Mouse (Mus musculus) kidney, postnatal 36 days (tissue): ENCODE data around the gene Gse1.
A peak's percentile ranks its signal among the peaks of the same experiment; 100 is the strongest.

Experiments used
- DNase-seq, 2 experiments: peaks; one replicate each; pipeline ENCODE4 v3.0.0; 2021 to 2022; ENCODE audit warnings: mixed read lengths in 2 of 2

Gene Gse1

DNA sequence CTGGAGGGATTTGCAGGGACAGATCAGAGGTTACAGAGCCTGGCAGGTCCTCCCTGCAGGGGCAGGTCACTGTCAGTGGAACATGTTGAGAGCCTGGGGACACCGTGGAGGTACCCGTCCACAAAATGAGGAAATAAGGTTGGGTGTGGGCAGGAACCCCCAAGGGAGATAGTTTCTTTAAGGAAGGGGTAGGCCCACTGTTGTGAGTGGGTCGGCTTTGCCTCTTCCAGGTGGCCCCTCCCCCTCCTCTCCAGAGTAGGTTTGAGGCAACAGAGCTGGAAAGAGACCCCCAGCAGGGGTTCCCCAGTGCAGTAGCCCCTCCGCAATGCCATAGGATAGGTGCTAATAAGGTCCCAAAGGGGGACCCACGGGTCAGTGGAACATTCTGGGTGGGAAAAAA is 274.2 kb downstream of the Gse1 start:
- no peak for DNase-seq

DNA sequence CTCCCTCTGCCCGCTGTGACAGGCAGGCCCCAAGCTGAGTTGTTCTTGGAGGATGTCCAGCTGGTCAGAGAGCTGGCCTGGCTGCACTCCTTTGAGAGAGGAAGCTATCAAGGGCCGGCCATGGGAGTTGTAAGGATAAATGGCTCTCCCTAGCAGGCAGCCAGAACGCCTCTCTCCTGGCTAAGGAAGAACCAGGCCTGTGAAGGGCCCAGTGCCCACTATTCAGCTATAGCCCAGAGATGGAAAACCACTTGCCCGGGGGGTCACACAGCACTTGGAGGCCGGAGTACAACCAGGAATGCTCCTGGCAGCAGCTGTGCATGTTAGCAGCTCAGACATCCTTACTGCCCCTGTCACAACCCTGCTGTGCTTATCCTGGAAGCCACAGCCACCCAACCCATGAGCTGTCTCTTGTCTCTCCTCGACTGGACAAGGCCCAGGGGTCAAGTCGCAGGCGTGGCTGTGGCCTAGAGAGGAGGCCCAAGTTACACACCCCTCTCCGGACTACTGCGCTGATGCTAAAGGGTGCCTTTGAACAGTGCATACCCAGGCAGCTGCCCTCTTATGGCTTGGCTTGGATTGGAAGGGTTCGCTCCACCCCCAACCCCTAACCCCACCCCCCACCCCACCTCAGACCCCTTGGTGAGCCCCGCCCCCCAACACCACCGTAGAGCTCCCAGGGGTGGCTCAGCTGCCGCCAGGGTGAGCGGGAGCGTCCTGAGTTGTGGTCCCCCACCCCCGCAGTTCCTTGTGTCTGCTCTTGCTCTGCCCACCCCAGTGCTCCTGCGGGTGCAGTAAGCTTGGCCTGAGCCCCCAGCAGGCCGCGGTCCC is 276.2 kb downstream of the Gse1 start:
- peak; percentile 84 to 90 for DNase-seq

DNA sequence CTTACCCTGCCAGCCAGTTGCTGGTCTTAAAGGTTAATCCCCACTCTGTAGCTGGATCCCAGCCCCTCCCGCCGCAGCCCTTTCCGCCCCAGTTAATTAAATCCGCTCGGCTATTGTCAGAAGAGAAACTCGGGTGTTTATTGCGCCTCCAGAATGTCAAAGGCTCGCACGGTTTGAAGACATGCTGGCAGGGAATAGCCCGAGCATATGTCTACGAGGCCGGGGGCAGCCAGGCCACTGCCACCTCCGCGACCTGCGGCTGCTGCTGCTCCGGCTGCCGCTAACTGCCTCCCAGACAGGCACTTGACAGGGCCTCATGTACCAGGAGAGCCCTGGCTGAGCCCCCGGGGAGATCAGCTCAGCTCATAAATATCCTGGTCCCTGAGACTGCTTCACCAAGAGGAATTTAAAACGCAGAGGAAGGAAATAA is 276.8 kb downstream of the Gse1 start:
- no peak for DNase-seq

DNA sequence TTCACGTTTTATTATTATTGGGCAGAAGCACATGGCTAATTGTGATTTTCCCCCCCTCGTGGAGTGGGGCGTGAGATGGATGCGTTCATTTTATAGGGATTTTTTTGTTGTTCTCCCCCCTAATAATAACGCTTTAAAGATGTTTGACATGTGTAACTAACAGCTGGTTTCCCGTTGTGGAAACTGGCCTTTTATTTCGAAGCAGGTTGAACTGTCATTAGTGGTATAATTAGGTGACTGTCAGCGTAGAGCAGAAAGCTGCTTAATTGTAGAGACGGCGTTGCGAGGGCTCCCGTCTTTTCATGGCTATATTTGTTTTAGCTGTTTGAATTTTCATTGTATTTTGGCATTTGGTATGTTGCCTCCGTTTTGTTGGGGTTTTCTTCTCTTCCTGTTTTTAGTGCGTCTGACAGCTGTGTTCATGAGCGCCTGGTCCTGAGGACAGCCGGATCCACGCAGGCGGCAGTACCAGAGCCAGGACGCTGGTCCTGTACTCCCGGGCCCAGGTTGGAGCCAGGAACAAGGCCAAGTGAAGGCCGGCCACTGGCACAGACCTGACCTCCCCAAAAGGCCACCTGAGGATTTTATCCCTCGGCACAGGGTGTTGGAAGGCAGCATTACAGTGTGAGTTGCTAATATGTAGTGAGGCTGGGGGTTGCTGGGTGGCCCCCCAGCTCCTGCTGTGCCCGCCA is 277.5 kb downstream of the Gse1 start:
- DNase-seq, result no peak

DNA sequence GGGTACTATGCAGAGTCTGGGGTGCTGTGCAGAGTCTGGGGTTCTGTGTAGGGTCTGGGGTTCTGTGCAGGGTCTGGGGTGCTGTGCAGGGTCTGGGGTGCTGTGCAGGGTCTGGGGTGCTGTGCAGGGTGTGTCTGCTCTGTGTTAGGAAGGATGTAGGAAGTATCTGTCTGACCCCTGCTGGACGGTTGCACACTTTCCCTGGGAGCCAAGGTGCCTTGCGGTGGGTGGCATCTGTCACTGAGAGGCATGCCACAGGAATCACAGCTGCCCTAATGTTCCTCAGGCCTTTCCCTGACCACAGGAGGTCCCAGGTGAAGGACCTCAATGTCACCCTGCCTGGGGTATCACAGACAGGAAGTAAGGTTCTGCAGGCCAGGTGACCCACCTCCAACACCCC is 278.3 kb downstream of the Gse1 start:
- DNase-seq, result no peak

DNA sequence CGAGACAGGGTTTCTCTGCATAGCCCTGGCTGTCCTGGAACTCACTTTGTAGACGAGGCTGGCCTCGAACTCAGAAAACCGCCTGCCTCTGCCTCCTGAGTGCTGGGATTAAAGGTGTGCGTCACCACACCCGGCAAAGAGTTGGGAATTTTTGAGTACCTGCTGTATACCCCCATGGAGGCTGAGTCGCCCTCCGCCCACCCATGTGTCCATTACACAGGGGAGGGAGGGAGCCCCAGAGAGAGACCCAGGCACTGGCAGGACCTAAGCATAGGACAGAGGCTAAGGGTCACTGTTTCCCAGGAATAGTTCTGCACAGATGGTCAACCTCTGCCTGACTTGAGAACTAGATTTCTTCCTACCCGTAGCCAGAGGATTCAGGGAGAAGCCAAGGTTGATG is 279.0 kb downstream of the Gse1 start:
- DNase-seq, result no peak

DNA sequence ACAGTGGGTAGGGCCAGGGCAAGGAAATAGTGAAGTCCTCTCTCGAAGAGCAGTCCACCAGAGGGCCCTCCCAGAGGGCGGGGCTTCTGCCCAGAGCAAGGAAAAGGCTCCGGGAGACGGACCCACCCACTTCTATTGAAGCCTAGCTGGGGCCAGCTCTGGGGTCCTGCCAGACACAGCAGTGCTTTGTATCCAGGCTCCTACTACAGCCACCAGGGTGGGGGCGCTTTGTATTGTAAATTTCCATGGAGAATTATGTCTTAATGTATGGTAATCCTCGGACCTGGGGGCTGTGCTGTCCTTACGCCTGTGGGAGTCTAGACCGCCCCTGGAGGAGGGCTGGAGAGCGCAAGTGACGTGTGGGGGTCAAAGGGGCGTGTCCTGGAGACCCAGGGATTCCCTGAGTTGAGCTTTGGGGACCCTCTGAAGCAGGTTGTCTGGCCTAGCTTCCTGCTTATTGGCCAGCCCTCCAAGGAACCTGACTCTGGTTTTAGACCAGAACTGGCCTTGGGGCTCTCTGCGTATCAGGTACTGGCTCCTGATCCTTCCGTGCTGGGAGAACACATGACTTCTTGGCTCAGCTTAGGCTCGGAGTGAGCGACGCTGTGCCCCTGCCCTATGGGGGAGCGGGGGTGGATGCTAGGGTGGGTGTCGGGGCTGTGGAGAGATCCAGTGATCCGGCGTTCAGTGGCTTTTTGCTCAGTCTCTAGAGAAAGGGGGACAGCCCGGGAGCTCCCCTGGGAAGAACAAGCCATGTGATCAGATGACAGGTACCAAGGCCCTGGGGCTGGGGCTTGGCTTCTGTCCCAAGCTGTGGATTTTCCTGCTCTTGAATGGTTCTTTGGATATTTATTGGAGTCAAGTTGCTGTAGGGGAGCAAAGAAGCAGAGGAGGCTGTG is 281.1 kb downstream of the Gse1 start:
- DNase-seq, result no peak

DNA sequence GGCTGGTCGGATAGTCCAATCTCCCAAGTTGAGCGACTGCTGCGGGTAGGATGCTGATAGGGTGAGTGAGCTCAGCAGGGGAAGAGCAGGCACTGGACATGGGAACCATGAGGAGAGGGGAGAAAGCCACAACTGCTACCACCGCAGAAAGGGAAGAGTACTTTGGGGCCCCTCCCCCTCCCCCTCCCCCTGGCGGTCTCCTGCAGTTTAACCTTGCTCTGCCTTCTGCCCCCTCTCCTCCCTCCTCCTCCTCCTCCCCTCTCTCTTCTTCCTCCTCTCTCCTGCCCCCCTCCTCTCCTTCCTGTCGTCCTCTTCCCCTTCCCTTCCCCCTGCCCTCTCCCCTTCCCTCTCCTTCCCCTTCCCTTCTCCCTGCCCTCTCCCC is 281.8 kb downstream of the Gse1 start:
- DNase-seq, result no peak

DNA sequence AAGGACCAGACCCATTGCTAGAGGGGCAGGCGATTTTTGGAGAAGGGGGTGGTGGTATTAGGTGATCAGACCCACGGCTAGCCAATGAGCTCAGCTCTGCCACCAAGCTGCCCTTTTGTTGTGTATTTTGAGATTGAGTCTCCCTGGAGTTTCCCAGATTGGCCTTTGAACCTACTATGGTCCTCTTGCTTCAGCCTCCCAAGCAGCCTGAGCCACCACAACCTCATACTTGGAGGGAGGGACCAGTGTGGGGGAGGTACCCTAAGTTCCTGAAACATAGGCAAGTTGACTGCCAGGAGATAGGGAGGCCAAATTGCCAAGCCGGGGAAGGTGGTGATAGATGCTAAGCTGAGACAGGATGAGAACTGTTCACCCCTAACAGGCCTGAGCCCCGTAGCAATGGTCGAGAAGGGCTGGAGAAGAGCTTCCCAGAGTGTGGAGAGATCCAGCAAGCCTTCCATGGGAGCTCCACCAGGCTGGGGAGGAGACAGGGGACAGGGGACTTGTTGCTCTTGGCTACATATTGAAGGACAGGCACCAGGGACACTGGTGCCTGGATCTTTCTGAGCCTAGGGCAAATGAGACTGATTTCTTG is 282.7 kb downstream of the Gse1 start:
- DNase-seq, result no peak

DNA sequence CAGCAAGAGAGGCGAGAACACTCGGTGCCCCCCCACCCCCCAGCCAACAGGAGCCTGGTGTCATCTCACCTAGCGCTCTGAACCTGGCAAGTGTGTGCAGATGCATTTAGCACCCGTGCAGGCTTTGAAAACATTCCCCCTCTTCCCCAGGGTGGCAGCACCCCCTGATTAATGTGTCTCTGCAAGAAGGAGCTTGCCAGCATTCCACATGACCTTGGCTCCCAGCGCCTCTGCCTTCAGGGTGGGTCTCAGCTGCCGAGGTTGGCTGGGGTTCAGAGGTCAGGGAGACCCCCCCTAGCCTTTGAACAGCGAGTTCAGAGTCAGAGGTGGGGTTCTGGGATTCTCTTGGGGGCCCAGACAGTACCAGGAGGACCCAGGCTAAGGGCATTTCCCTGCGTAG is 283.5 kb downstream of the Gse1 start:
- no peak for DNase-seq

DNA sequence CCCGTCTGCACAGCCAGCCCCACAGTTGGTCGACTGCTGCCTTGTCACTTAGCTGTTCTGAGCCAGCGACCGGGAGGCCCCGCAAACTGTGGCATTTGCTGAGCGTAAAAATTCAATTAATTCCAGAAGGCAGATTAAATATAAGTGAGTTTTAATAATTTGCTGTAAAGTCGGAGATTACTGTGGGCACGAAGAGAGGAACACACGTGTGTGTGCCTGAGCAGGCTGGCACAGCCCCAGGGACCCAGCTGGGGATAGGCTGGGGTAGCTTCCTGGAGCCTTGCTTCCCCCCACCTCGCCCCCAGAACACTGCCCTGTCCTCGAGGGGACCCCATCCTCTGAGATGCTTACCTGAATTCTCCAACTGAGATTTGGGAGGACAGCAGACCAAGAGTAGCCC is 284.1 kb downstream of the Gse1 start:
- no peak for DNase-seq

DNA sequence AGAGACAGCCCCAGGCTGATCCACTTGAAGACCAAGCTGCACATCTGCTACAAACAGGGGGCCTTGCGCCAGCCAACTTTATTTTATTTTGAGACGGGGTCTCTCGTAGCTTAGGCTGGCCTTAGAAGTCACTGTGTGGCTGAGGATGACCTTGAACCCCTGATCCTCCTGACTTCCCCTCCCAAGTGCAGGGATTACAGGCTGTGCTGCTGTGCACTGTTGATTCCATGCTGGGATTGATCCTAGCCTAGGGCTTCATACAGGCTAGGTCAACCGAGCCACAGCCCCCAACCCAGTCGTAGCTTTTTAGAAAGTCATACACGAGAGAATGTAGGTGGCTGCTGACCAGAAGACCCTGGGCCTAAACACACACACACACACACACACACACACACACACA is 284.9 kb downstream of the Gse1 start:
- no peak for DNase-seq

DNA sequence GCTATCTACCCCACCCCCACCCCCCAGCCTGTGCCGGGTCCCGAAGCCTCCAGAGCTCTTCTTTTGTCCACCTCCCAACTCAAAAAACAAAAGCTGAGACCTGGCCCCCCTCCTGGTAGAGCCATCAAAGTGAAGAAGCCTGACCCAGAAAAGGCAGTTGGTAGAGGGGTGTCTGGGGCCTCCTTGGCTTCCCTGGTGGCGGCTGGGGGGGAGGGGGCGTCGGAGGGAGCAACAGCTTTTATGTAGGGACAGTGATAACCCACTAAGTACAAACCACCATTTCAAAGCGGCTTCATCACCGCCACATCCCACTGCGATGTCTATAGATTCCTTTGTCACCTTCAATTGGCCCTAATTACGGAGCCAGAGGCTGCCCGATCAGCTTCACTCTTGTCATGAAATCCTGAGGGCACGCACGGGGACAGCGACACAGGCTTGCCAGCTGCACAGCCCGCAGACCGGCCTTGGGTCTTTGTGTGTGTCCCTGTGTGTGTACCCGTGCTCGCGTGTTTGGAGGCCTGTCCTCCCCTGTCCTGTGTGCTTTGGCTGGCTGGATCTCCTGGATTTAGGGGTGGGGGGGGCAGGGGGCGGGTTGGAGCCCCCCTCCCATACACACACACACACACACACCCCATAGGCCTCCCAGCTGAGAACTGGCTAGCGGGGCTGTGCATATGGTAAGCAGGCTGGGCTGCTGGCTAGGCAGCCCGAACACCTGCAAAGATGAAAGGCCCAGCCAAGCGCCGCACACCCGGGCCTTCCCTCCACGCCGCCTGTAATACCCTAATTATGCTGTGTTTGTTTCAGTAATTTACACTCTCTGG is 285.6 kb downstream of the Gse1 start:
- no peak for DNase-seq

DNA sequence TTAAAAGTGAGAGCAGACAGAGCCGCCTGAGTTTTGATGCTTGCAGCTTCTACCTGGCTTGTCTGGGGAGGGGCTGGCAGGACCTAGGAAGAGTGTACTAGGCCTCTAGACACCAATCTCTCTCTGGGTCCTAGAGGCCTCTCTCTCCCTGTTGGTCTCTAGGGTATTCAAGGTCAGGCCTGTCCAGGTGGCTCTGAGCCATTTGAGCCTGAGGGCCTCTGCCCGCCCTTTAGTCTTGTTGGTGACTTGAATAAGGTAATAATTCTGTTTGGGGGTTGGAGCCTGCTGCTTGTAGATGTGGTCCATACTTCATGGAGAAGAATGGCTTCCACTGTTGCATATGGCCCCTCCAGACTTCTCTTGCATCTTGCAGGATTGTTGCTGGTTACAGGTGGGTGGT is 287.0 kb downstream of the Gse1 start:
- DNase-seq, result no peak

DNA sequence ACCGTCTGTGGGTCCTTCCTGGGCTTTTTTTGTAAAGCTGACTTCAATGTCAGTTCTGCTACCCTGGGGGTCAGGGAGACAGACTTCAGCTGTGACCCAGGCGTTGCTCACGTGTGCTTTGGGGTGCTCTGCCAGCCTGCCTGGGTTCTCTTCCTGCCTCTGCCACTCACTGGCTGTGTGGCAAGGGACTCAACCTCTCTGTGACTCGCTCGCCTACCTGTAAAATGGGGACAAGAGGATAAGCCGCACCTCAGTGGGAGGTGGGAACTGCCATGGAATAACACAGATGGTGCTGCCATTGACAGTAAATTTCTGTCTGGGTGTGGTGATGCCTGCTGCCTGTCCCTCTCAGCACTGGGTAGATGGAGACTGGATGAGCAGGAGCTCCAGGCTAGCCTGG is 287.4 kb downstream of the Gse1 start:
- no peak for DNase-seq

DNA sequence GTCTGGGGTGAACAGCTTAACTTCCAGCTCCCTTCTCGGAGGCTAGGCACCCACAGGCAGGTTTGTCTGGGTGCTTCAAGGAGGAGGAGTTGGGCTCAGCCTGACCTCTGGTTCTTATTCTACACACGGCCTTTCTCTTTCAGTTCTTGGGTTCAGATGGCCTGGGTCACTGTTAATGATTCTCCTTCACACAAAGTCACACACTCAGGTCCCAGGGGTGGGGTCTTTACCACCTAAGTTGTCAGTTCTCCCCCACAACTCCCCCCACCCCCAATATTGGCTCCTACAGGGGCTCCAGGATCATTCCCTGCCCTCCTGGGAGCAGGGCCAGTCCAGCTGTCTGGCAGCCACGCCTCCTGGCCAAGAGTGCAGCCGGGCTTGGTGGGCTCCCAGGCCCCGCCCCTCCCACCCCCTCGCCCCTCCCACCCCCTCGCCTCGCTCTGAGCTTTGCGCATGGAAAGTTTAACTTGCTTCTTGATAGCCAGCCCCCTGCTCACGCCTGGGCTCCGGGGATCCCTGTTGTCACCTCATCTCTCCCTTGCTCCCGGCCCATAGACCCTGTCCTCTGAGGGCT is 288.0 kb downstream of the Gse1 start:
- DNase-seq, result no peak

DNA sequence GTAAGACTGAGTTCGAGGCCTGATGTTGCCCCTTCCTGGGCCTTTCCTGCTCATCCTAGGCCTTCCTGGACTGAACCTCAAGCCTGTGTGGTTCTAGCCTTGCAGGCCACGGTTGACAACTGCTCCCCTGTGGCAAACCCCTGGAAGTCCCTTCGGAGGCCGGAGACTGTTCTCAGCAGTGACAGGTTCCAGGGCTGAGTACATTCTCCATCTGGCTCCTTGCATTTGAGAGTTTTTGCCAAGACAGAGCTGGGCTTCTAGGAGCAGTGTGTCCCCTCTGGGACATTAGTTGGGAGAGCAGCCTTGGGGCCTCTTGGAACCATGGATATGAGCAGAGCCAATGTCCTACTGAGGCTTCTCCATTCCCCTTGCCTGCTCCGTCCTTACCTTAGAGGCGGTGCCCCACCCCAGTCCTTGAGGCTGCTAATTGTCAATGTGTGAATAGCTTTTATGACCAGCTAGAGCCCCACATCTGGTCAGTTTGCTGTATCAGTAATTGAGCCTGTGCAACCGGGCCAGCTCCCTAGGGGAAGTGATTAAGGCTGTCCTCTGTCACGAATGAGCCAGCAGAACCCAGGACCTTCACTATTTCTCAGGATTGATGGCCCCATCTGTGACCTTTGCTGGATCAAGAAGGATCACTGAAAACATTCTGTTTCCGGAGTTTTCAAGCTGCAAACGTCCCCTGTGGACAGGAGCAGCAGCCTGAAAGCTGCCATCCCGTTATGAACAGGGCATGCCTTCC is 289.6 kb downstream of the Gse1 start:
- peak in 1 of 2 experiments; percentile 45 for DNase-seq

DNA sequence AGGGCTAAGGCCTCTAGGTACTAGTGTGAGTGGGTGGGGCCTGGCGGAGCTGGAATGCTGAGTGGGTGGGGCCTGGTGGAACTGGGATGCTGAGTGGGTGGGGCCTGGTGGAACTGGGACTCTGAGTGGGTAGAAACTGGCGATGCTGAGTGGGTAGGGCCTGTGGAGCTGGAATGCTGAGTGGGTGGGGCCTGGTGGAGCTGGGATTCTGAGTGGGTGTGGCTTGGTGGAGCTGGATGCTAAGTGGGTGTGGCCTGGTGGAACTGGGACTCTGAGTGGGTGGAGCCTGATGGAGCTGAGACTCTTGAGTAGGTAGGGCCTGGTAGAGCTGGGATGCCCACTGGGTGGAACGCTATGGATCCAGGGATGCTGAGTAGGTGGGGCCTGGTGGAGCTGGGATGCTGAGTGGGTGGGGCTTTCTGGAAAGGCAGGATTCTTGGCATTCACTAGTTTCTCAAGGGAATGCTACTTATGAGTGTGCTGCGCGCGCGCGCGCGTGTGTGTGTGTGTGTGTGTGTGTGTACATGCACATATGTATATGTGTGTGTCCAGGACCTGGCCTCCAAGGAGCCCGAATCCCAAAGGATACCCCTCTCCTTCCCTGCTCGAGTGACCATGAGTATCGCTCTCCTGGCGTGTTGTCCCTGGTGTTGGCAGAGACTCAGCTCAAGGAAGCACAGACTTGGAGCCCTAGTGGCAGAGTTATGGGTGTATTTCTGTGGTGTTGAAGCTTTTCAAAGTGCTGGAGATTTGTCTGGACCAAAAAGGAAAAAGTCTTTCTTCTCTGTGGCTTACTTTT is 290.7 kb downstream of the Gse1 start:
- DNase-seq, result no peak

DNA sequence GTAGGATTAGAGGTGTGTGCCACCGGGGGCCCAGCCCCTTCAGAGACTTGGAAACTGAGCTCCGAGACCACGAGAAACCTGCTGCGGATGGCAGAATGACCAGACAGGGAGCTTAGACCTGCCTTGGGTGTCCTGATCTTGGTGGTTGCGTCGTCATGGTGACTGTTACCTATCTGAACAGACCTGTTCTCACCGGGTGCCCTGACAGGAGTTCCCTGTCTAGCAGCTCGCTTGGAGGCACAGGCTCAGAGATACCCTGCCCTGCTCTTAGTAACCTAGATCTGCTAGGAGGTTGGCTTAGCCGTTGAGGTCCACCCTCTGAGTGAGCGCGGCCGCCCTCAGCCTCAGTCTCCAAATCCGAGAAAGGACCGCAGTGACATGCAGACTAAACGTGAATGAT is 292.0 kb downstream of the Gse1 start:
- no peak for DNase-seq
